Comparison of ENCODE assay signal across 9 mouse cellular contexts in genomic region chr10:80744262-80744661, GRCm38 (mm10). TPM values are rescaled to one million over a fixed set of nuclear protein-coding genes. Genes with fewer than 3 reads are reported as not detected.
DNase-seq lines count a peak whose midpoint lies in the region; ATAC-seq and TF ChIP-seq lines count a peak whose summit lies in the region.
"Had no signal": no experiment of that assay in that cellular context is flagged by ENCODE, and none has a peak within 500 bp of the region (broad histone marks: within the 10 kb centered on the region; RNA-seq: fewer than 3 reads in every experiment).

No protein-coding gene starts in this region.

- H3K9ac ChIP-seq in heart, embryonic 13.5 days: no peak overlapping the region
- no peak overlapping the region for H3K9ac ChIP-seq in lung, embryonic 14.5 days
- H3K9ac ChIP-seq in forebrain, embryonic 16.5 days (replicated peaks; ENCODE audit: low read depth, low read length): no peak overlapping the region

- H3K4me1 ChIP-seq in heart, embryonic 13.5 days: peaks cover 44% of the 10 kb centered on the region
- peaks cover 10% of the 10 kb centered on the region for H3K4me1 ChIP-seq in lung, embryonic 14.5 days (ENCODE audit: insufficient read depth)
- H3K4me1 ChIP-seq in forebrain, embryonic 16.5 days (replicated peaks; ENCODE audit: control insufficient read depth, insufficient read depth, low read length): peaks cover 21% of the 10 kb centered on the region

- WGBS in heart, embryonic 13.5 days: 34% methylated on average over 5 of the region's 5 CpGs
- WGBS in lung, embryonic 14.5 days: 28% methylated on average over 5 of the region's 5 CpGs
- WGBS in forebrain, embryonic 16.5 days: 49% methylated on average over 5 of the region's 5 CpGs

- H3K27me3 ChIP-seq in heart, embryonic 13.5 days (replicated peaks): no peaks in the 10 kb centered on the region
- no peaks in the 10 kb centered on the region for H3K27me3 ChIP-seq in lung, embryonic 14.5 days (ENCODE audit: insufficient read depth, low read length)
- H3K27me3 ChIP-seq in forebrain, embryonic 16.5 days (replicated peaks; ENCODE audit: control insufficient read depth, insufficient read depth, low read length): no peaks in the 10 kb centered on the region

- H3K36me3 ChIP-seq in heart, embryonic 13.5 days: no peaks in the 10 kb centered on the region; the same call in 1 of the 2 replicates
- H3K36me3 ChIP-seq in lung, embryonic 14.5 days (ENCODE audit: insufficient read depth): no peaks in the 10 kb centered on the region
- no peaks in the 10 kb centered on the region for H3K36me3 ChIP-seq in forebrain, embryonic 16.5 days (ENCODE audit: control insufficient read depth, insufficient read depth)

- no peak overlapping the region for H3K4me3 ChIP-seq in heart, embryonic 13.5 days
- no peak overlapping the region for H3K4me3 ChIP-seq in lung, embryonic 14.5 days (ENCODE audit: low read depth, low read length)
- H3K4me3 ChIP-seq in forebrain, embryonic 16.5 days (replicated peaks; ENCODE audit: low read length): no peak overlapping the region

- TF ChIP-seq CTCF in lung, embryonic 14.5 days (IDR thresholded peaks at IDR 0.05; ENCODE audit: low read depth): no peak

- no peak for ATAC-seq in heart, embryonic 13.5 days (ENCODE audit: extremely low read depth, insufficient number of reproducible peaks, low FRiP score, low TSS enrichment)
- ATAC-seq in lung, embryonic 14.5 days (ENCODE audit: insufficient read depth): no peak
- no peak for ATAC-seq in forebrain, embryonic 16.5 days

- DNase-seq in cerebellum, adult 11-12 months: peak; percentile 58
- no peak for DNase-seq in cerebellum, adult 11 months
- peak; percentile 68 for DNase-seq in NIH3T3 (ENCODE audit: low read depth)
- peak; percentile 63 for DNase-seq in lung, embryonic 14.5 days
- DNase-seq in thymus, postnatal 25 days: peak; percentile 18
- DNase-seq in right cerebral cortex, adult 18-20 months: no peak

- H3K9me3 ChIP-seq in heart, embryonic 13.5 days: no peaks in the 10 kb centered on the region
- H3K9me3 ChIP-seq in lung, embryonic 14.5 days (ENCODE audit: low read depth, low read length): no peaks in the 10 kb centered on the region
- no peaks in the 10 kb centered on the region for H3K9me3 ChIP-seq in forebrain, embryonic 16.5 days (ENCODE audit: control insufficient read depth, low read length)
- H3K9me3 ChIP-seq: G1E had no signal

- no peak overlapping the region for H3K27ac ChIP-seq in heart, embryonic 13.5 days (replicated peaks)
- H3K27ac ChIP-seq in lung, embryonic 14.5 days (ENCODE audit: low read depth): no peak overlapping the region
- no peak overlapping the region for H3K27ac ChIP-seq in forebrain, embryonic 16.5 days (ENCODE audit: low read length)

- H3K4me2 ChIP-seq in heart, embryonic 13.5 days: peak overlapping the region; percentile 5; the same call in 1 of the 2 replicates
- H3K4me2 ChIP-seq in lung, embryonic 14.5 days: no peak overlapping the region
- no peak overlapping the region for H3K4me2 ChIP-seq in forebrain, embryonic 16.5 days (ENCODE audit: low read length)

RNA-seq across cellular contexts. Expression of gene Ap3d1, which starts 2.2 kb away (rescaled TPM):
- polyA plus RNA-seq in heart, embryonic 13.5 days (2015; fragmentation: Nextera tagmentation; extraction: Ambion mirVana): 44.0 and 46.4 TPM in 2 replicates
- 62.0 and 69.6 TPM in 2 replicates for polyA plus RNA-seq in lung, embryonic 14.5 days (2014; fragmentation: Nextera tagmentation; extraction: Ambion mirVana)
- polyA plus RNA-seq in forebrain, embryonic 16.5 days (2015; fragmentation: Nextera tagmentation; extraction: Ambion mirVana): 101 and 102 TPM in 2 replicates

RNA-seq across cellular contexts. Expression of gene Dot1l, which starts 10.7 kb away (rescaled TPM):
- 17.9 and 19.1 TPM in 2 replicates for polyA plus RNA-seq in heart, embryonic 13.5 days (2015; fragmentation: Nextera tagmentation; extraction: Ambion mirVana)
- polyA plus RNA-seq in lung, embryonic 14.5 days (2014; fragmentation: Nextera tagmentation; extraction: Ambion mirVana): 26.9 and 29.1 TPM in 2 replicates
- 17.4 and 22.5 TPM in 2 replicates for polyA plus RNA-seq in forebrain, embryonic 16.5 days (2015; fragmentation: Nextera tagmentation; extraction: Ambion mirVana)

RNA-seq across cellular contexts. Expression of gene Izumo4, which starts 42.3 kb away (rescaled TPM):
- 12.7 and 13.5 TPM in 2 replicates for polyA plus RNA-seq in heart, embryonic 13.5 days (2015; fragmentation: Nextera tagmentation; extraction: Ambion mirVana)
- polyA plus RNA-seq in lung, embryonic 14.5 days (2014; fragmentation: Nextera tagmentation; extraction: Ambion mirVana): 6.7 and 7.3 TPM in 2 replicates
- polyA plus RNA-seq in forebrain, embryonic 16.5 days (2015; fragmentation: Nextera tagmentation; extraction: Ambion mirVana): 32.5 and 44.1 TPM in 2 replicates

RNA-seq across cellular contexts. Expression of gene Mob3a, which starts 42.5 kb away (rescaled TPM):
- polyA plus RNA-seq in heart, embryonic 13.5 days (2015; fragmentation: Nextera tagmentation; extraction: Ambion mirVana): 26.0 and 27.2 TPM in 2 replicates
- polyA plus RNA-seq in lung, embryonic 14.5 days (2014; fragmentation: Nextera tagmentation; extraction: Ambion mirVana): 35.1 and 40.3 TPM in 2 replicates
- 56.9 and 59.4 TPM in 2 replicates for polyA plus RNA-seq in forebrain, embryonic 16.5 days (2015; fragmentation: Nextera tagmentation; extraction: Ambion mirVana)

RNA-seq across cellular contexts. Expression of gene Sf3a2, which starts 53.7 kb away (rescaled TPM):
- polyA plus RNA-seq in heart, embryonic 13.5 days (2015; fragmentation: Nextera tagmentation; extraction: Ambion mirVana): 46.3 and 53.4 TPM in 2 replicates
- polyA plus RNA-seq in lung, embryonic 14.5 days (2014; fragmentation: Nextera tagmentation; extraction: Ambion mirVana): 97.2 and 98.4 TPM in 2 replicates
- polyA plus RNA-seq in forebrain, embryonic 16.5 days (2015; fragmentation: Nextera tagmentation; extraction: Ambion mirVana): 62.6 and 65.1 TPM in 2 replicates

Comparison
In these comparisons a context has a peak if more than half of its experiments do, and no peak if none do; other contexts are left out.
1. DNase-seq: peak in cerebellum, adult 11-12 months (single experiment), NIH3T3 (single experiment), lung, embryonic 14.5 days (single experiment) and thymus, postnatal 25 days (single experiment); none in cerebellum, adult 11 months (single experiment) and right cerebral cortex, adult 18-20 months (single experiment).